Mouse (Mus musculus): ENCODE measurements around the gene Commd4.

DNA sequence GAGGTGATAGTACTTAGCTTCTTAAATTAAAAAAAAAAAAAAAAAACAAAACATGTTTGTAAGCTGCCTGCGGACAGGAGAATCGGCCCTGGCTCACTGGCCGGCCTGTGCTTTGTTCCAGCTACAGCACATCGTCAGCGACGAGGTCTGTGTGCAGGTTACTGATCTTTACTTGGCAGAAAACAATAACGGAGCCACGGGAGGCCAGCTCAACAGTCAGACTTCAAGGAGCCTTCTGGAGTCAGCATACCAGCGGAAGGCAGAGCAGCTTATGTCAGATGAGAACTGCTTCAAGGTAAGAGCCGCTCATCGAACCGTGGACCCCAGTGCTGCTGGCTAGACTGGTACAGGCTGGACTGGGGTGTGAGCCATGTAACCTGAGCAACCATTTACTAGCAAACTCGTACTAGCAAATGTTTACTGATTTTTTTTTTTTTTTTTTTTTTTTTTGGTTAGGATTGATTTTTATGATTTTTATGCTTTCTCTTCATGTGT, 40.8 kb downstream of the Commd4 start:
- no peak for TF ChIP-seq GATA1 (IDR thresholded peaks at IDR 0.05; ENCODE audit: borderline replicate concordance, low read length)
- no peak for TF ChIP-seq FLI1 (IDR thresholded peaks at IDR 0.05; ENCODE audit: low read length)

Data from megakaryocyte, embryonic 14.5 days (primary cell).